Mouse (Mus musculus) kidney, adult 2 months (tissue): ENCODE data around the gene Rptor. TPM values are rescaled to one million over a fixed set of nuclear protein-coding genes. Genes with fewer than 3 reads are reported as not detected.

Experiments
- DNase-seq: peaks from one replicate; pipeline ENCODE4 v3.0.0; 2021
- H3K27ac ChIP-seq: fragments of 200-500 bp; 2 replicates; pipeline ENCODE4 v1.5.1; 2012; ENCODE audit warnings: low read depth, low read length, control low read depth, inconsistent platforms; ENCODE audit not compliant: insufficient read depth
- H3K27me3 ChIP-seq: fragments of 200-500 bp; replicated peaks from 2 replicates; pipeline ENCODE4 v1.6.1; 2012; ENCODE audit warnings: mild to moderate bottlenecking, moderate library complexity, low read length, inconsistent platforms; ENCODE audit not compliant: control insufficient read depth, insufficient read depth
- H3K36me3 ChIP-seq: fragments of 200-500 bp; 2 replicates; pipeline ENCODE4 v1.6.1; 2012; ENCODE audit warnings: mild to moderate bottlenecking, moderate library complexity, low read length, inconsistent platforms; ENCODE audit not compliant: control insufficient read depth, insufficient read depth
- H3K4me1 ChIP-seq: fragments of 200-500 bp; 2 replicates; pipeline ENCODE4 v1.6.1; 2011; ENCODE audit warnings: low read length; ENCODE audit not compliant: control insufficient read depth, insufficient read depth
- H3K4me3 ChIP-seq: fragments of 200-500 bp; 2 replicates; pipeline ENCODE4 v1.5.1; 2011; ENCODE audit warnings: mild to moderate bottlenecking, low read depth, low read length, control low read depth; ENCODE audit not compliant: insufficient read depth
- CTCF ChIP-seq: fragments of 200-500 bp; conservative IDR thresholded peaks from 2 replicates; pipeline ENCODE4 v1.5.1; 2011; ENCODE audit warnings: low read depth, mild to moderate bottlenecking, control low read depth, low read length, moderate library complexity, mixed read lengths; ENCODE audit not compliant: insufficient read depth, insufficient read length
- POLR2A ChIP-seq: fragments of 200-500 bp; IDR thresholded peaks from one replicate; pipeline ENCODE4 v1.6.1; 2011; ENCODE audit warnings: low read depth, low read length, control low read depth
- WGBS: fragments of 180-500 bp; shearing (Covaris S2); methylation state at CpG from one replicate; pipeline ENCODE4 v1.1.7; 2018; 5-methylcytosine and 5-hydroxymethylcytosine counted together
- polyA plus RNA-seq: library from polyadenylated mRNA; depleted of rRNA; stranded (reverse); fragments of >200 nt; gene quantifications from 2 replicates; pipeline ENCODE4 v1.2.3, GENCODE M21; 2012

Gene Rptor
- polyA plus RNA-seq, 1 experiment: 20.7 TPM

DNA sequence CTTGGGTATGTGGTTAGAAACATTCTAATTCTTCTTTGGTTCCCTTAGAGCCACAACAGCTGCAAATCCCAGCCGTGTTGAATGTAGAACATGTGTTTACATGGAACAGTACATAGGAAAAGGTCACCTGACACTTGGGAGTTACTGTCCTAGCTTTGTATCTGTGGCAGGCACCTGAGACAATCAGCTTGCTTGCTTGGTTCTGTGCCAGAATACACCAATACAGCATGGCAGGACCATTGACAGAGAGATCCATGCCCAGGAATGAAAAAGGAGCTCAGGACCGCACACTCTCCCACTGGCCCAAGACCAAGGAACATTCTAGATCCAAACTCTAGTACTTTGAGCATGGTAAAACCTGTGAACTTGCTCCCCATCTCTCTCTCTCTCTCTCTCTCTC lies 132.4 kb downstream of the Rptor start:
- Histone ChIP-seq H3K4me3 (no peak overlapping the region), H3K27me3 (no peaks in the 10 kb centered on the region), H3K27ac (no peak overlapping the region), H3K36me3 (no peaks in the 10 kb centered on the region), H3K4me1 (peaks cover 3% of the 10 kb centered on the region; the same call in 1 of the 2 replicates)
- no peak for TF ChIP-seq CTCF
- no peak for TF ChIP-seq POLR2A
- 89% methylated on average over 2 of the region's 2 CpGs for WGBS
- DNase-seq: no peak

DNA sequence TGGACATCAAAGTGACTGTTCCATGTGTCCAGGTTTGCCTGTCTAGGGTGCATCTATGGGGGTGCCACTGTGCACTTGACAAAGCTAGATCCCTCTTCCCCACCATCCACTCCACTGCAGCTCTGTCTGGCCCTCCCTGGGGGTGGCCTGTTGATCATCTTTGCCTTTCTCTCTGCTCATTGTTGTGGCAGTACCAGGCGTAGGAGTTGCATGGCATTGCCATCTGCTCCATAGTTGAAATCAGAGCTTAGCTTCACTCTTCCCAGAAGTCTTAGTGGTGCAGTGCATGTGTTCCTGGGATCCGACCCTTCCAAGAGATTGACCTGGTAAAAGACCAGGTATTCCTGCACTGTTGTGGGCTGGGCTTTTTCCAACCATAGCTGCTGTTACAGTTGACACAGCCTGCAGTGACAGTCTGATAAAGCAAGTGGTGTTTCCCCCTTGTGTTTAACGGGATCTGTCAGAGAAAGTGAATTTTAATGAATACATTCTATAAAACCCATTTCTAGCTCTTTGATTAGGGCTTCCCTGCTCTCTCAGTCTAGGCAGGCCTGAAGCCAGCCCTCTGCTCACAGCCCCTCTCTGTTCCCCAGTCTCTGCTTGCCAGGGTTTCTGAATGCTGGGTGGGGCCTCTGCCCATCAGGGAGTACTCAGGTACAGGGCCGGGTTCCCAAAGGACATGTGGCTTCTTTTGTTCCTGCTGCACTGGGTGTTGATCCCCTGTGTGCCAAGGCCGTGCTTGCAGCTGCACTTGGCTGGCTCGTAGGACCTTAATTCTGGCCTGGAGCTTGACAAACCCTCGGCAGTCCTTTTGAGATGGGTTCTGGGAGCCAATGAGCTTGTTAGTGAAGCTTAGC lies 136.5 kb downstream of the Rptor start:
- WGBS: 79% methylated on average over 7 of the region's 7 CpGs
- Histone ChIP-seq H3K4me1 (0 out of 2 replicates have a peak, but pooled peaks cover 3% of the 10 kb centered on the region), H3K4me3 (no peak overlapping the region), H3K36me3 (no peaks in the 10 kb centered on the region), H3K27me3 (no peaks in the 10 kb centered on the region), H3K27ac (no peak overlapping the region)
- TF ChIP-seq POLR2A (no peak), CTCF (no peak)
- no peak for DNase-seq

DNA sequence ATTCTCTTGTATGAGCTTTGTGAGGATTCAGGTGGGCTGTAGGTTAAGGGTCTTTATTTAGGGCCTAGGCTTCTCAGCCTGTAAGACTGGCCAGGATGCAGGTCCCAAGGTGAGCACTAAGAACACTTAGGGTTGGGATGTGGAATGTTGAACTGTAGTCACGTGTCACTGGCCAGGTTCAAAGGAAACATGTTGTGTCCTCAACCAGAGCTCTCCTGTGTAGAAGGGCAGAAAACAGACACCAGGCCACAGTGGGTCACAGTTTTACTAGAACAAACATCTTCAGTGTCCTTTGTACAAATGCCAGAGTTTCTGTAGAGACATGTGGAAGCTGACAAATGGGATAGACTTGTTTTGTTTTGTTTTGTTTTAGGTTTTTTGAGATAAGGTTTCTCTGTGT lies 138.7 kb downstream of the Rptor start:
- H3K27me3 ChIP-seq: no peaks in the 10 kb centered on the region
- no peak overlapping the region for H3K27ac ChIP-seq
- H3K36me3 ChIP-seq: no peaks in the 10 kb centered on the region
- H3K4me1 ChIP-seq: no peaks in the 10 kb centered on the region
- H3K4me3 ChIP-seq: no peak overlapping the region
- DNase-seq: peak; percentile 68
- 63% methylated on average over 1 of the region's 1 CpGs for WGBS
- TF ChIP-seq POLR2A: no peak
- no peak for TF ChIP-seq CTCF

DNA sequence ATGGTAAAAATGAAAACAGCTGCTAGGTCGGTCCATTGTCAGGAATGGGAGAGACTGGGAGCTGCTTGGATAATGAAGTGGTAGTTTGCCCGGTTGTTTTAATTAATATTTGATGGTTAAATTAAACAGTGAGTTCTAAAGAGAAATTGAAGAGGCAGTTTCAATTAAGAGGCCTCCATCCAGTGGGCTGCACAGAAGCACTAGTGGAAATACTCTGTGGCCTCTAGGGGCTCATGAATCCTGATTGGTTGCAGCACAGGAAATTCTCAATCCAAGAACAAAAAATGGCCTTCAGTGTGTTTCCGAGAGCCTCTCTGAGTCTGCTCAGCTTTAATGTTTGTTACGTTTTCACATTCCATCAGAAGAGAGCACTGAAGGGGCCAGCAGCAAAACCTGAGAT lies 141.7 kb downstream of the Rptor start:
- no peak for TF ChIP-seq CTCF
- TF ChIP-seq POLR2A: no peak
- Histone ChIP-seq H3K4me1 (no peaks in the 10 kb centered on the region), H3K36me3 (no peaks in the 10 kb centered on the region), H3K27ac (no peak overlapping the region), H3K4me3 (no peak overlapping the region), H3K27me3 (no peaks in the 10 kb centered on the region)
- no peak for DNase-seq
- WGBS: 68% methylated on average over 4 of the region's 4 CpGs

DNA sequence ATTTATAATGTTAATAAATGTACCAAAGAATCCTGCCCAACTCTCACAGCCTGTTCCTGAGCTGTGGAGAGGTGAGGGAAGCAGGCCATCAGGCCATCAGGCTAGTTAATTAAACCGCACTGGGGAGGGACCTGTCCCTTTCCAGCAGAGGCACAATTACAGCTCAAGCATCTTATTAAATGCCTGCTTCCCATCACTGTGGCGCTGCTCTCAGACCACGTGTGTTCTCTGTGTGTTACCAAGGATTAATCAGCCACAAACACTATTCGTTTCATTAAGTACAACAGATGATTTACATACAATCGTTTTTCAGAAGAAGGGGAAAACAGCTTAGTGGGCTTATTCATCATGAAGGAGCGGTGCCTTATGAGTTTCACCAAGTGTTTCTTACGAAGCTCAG lies 142.6 kb downstream of the Rptor start:
- Histone ChIP-seq H3K36me3 (no peaks in the 10 kb centered on the region), H3K27me3 (no peaks in the 10 kb centered on the region), H3K4me1 (no peaks in the 10 kb centered on the region), H3K27ac (no peak overlapping the region), H3K4me3 (no peak overlapping the region)
- no peak for TF ChIP-seq POLR2A
- TF ChIP-seq CTCF: no peak
- 85% methylated on average over 7 of the region's 7 CpGs for WGBS
- DNase-seq: no peak

DNA sequence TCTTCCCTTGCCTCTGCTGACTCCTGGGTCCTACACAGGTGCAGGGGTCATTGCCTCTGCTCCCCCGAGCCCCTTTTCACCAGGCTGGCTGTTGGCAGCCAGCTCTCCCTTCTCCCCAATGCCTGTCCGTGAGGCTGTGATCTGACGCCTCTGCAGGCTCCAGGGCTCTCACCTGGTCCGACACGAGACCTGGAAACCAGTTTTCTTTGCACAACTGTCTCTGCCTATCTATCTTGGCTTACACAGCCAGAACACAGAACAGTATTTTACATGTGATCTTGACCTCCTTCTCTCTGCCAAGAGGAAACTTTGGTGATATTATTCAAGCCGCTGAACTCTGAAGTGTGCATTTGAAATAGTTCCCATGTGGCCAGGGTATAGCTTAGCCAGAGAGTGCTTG lies 151.8 kb downstream of the Rptor start:
- H3K4me3 ChIP-seq: no peak overlapping the region
- 83% methylated on average over 6 of the region's 6 CpGs for WGBS
- DNase-seq: no peak
- H3K36me3 ChIP-seq: no peaks in the 10 kb centered on the region
- no peaks in the 10 kb centered on the region for H3K27me3 ChIP-seq
- no peaks in the 10 kb centered on the region for H3K4me1 ChIP-seq
- H3K27ac ChIP-seq: no peak overlapping the region
- TF ChIP-seq CTCF: no peak
- no peak for TF ChIP-seq POLR2A

DNA sequence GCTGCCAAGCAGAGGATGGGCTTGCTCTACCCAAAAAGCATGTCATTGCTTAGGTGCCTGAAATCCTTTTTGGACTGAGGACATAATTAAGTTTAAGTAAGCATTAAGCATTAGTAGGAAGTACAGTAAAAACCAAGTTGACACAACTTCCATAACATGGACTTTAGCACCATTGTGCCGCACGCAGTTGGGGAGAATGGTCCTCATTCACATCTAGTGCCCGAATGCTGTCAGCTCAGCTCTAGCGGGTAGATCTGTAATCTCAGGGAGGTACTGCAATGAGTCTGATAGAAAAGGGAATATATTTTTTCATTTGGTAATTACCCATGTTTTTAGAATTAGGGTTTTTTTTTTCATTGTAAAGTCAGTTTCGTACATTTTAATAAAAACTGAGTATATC lies 155.5 kb downstream of the Rptor start:
- no peak for DNase-seq
- H3K27me3 ChIP-seq: no peaks in the 10 kb centered on the region
- H3K36me3 ChIP-seq: no peaks in the 10 kb centered on the region
- no peak overlapping the region for H3K27ac ChIP-seq
- TF ChIP-seq CTCF (no peak), POLR2A (no peak)
- WGBS: 91% methylated on average over 5 of the region's 5 CpGs
- no peak overlapping the region for H3K4me3 ChIP-seq
- H3K4me1 ChIP-seq: peaks cover 3% of the 10 kb centered on the region; the same call in 1 of the 2 replicates
